Mouse (Mus musculus) myocyte (in vitro differentiated cells): Measurements from ENCODE around the gene Slc25a13.

Source experiments
- CEBPB ChIP-seq: IDR thresholded peaks from 2 replicates; pipeline ENCODE4 v1.6.1; 2011; ENCODE audit warnings: mild to moderate bottlenecking, moderate library complexity; ENCODE audit not compliant: poor library complexity, insufficient read depth, severe bottlenecking
- E2F4 ChIP-seq: IDR thresholded peaks from one replicate; pipeline ENCODE4 v1.6.1; 2011; ENCODE audit warnings: mild to moderate bottlenecking, control low read depth, moderate library complexity; ENCODE audit not compliant: insufficient read depth
- POLR2A ChIP-seq: IDR thresholded peaks from one replicate; pipeline ENCODE4 v1.6.1; 2011; ENCODE audit warnings: low read depth, mild to moderate bottlenecking, control low read depth, moderate library complexity; ENCODE audit not compliant: insufficient read length
- POLR2AphosphoS2 ChIP-seq: IDR thresholded peaks from one replicate; pipeline ENCODE4 v1.6.1; 2011; ENCODE audit warnings: low read depth, control low read depth; ENCODE audit not compliant: insufficient read length

DNA sequence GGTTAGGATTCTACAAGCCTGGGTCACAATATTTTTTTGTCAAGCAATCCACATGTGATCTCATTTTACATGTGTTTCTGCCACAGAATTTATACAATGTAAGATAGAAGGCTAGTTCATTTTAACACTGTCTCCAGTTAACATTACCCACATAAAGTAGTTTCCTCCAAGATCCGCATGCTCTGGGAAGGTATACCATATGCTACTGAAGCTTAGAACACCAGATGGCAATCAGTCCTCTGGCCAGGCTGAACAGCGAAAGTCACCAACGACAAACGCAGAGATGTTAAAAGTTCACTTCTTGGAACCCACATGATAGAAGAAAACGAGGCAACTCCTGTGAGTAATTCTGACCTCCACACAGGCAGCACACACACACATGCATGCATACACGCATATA, 225.7 kb downstream of the Slc25a13 start:
- TF ChIP-seq POLR2A (no peak), E2F4 (no peak), CEBPB (no peak), POLR2AphosphoS2 (no peak)
